Mouse (Mus musculus): ENCODE data around the gene Clasp1. TPM values are rescaled to one million over a fixed set of nuclear protein-coding genes. Genes with fewer than 3 reads are reported as not detected.

The Clasp1 gene
- total RNA-seq, 2 experiments from 2014 or later, result 398 to 415 TPM

- no peak for DNase-seq
Observed at GRCm38 (mm10) chr1:118660880-118661465, 272.1 kb downstream of the Clasp1 start.

Other genes starting within 250 kb of the Clasp1 start
- gene Gm29106, start 212.5 kb upstream of the Clasp1 start, total RNA-seq (2021), result not detected
- 10 to 100 TPM; 70.0 to 79.9 TPM for gene Tsn, start 77.3 kb upstream of the Clasp1 start, total RNA-seq (2021)
- gene Nifk, start 67.2 kb upstream of the Clasp1 start, total RNA-seq (2021), result 10 to 100 TPM; 15.1 to 16.9 TPM
- gene Tfcp2l1, start 238.9 kb downstream of the Clasp1 start, total RNA-seq (2021), result under 1 TPM; 0.37 to 0.85 TPM

Data from heart, adult 18-20 months (tissue).